Mouse (Mus musculus): ENCODE results near the gene Il34. TPM values are rescaled to one million over a fixed set of nuclear protein-coding genes. Genes with fewer than 3 reads are reported as not detected.

Il34 gene
- polyA plus RNA-seq, 1 experiment from 2014 or later, result 6.5 TPM

GRCm38 (mm10) chr8:110722414-110723011 lies 83.2 kb downstream of the Il34 start:
- 28% methylated on average over 11 of the region's 11 CpGs for WGBS

GRCm38 (mm10) chr8:110721606-110722413 lies 83.9 kb downstream of the Il34 start:
- Histone ChIP-seq H3K9me3 (ENCODE audit: control insufficient read depth, low read length) (no peaks in the 10 kb centered on the region), H3K9ac (ENCODE audit: low read length) (peak overlapping the region; percentile 97), H3K4me3 (ENCODE audit: low read length) (peak overlapping the region; percentile 85), H3K27me3 (ENCODE audit: control insufficient read depth, insufficient read depth, low read depth, low read length) (no peaks in the 10 kb centered on the region), H3K4me1 (replicated peaks; ENCODE audit: control insufficient read depth, insufficient read depth, low read length) (peaks cover 83% of the 10 kb centered on the region), H3K27ac (ENCODE audit: low read length) (peak overlapping the region; percentile 98), H3K36me3 (ENCODE audit: control insufficient read depth, insufficient read depth, low read length) (no peaks in the 10 kb centered on the region), H3K4me2 (ENCODE audit: low read depth, low read length) (peak overlapping the region; percentile 90)
- peak; percentile 45 for ATAC-seq (ENCODE audit: low read depth)
- WGBS, result 0% methylated on average over 50 of the region's 59 CpGs

More at GRCm38 (mm10) chr8:110722414-110723011, 83.2 kb downstream of the Il34 start:
- Histone ChIP-seq H3K4me3 (ENCODE audit: low read length) (peak overlapping the region; percentile 85), H3K27me3 (ENCODE audit: control insufficient read depth, insufficient read depth, low read depth, low read length) (no peaks in the 10 kb centered on the region), H3K36me3 (ENCODE audit: control insufficient read depth, insufficient read depth, low read length) (peaks cover 5% of the 10 kb centered on the region), H3K27ac (ENCODE audit: low read length) (peak overlapping the region; percentile 65), H3K4me1 (replicated peaks; ENCODE audit: control insufficient read depth, insufficient read depth, low read length) (peaks cover 76% of the 10 kb centered on the region), H3K9ac (ENCODE audit: low read length) (peak overlapping the region; percentile 97), H3K4me2 (ENCODE audit: low read depth, low read length) (peak overlapping the region; percentile 90), H3K9me3 (ENCODE audit: control insufficient read depth, low read length) (no peaks in the 10 kb centered on the region)
- ATAC-seq (ENCODE audit: low read depth), result no peak

GRCm38 (mm10) chr8:110720685-110721598 lies 84.8 kb downstream of the Il34 start, which contains the start of gene Mtss1l:
Gene Mtss1l (plus strand): TSS chr8:110721476.
- H3K4me1 ChIP-seq (replicated peaks; ENCODE audit: control insufficient read depth, insufficient read depth, low read length), result peaks cover 87% of the 10 kb centered on the region
- WGBS, result 4% methylated on average over 56 of the region's 75 CpGs
- ATAC-seq (ENCODE audit: low read depth), result peak; percentile 83
- H3K4me2 ChIP-seq (ENCODE audit: low read depth, low read length), result peak within 1 kb of the TSS; percentile 90
- no peaks in the 10 kb centered on the region for H3K36me3 ChIP-seq (ENCODE audit: control insufficient read depth, insufficient read depth, low read length)
- peak within 1 kb of the TSS; percentile 85 for H3K4me3 ChIP-seq (ENCODE audit: low read length)
- no peaks in the 10 kb centered on the region for H3K9me3 ChIP-seq (ENCODE audit: control insufficient read depth, low read length)
- H3K9ac ChIP-seq (ENCODE audit: low read length), result peak within 1 kb of the TSS; percentile 97
- H3K27me3 ChIP-seq (ENCODE audit: control insufficient read depth, insufficient read depth, low read depth, low read length), result no peaks in the 10 kb centered on the region
- peak within 1 kb of the TSS; percentile 98 for H3K27ac ChIP-seq (ENCODE audit: low read length)

GRCm38 (mm10) chr8:110719898-110720653 lies 85.6 kb downstream of the Il34 start:
- WGBS, result 54% methylated on average over 6 of the region's 6 CpGs
- no peaks in the 10 kb centered on the region for H3K9me3 ChIP-seq (ENCODE audit: control insufficient read depth, low read length)
- H3K4me2 ChIP-seq (ENCODE audit: low read depth, low read length), result peak overlapping the region; percentile 90
- no peaks in the 10 kb centered on the region for H3K36me3 ChIP-seq (ENCODE audit: control insufficient read depth, insufficient read depth, low read length)
- peak overlapping the region; percentile 51; the same call in 1 of the 2 replicates for H3K9ac ChIP-seq (ENCODE audit: low read length)
- ATAC-seq (ENCODE audit: low read depth), result no peak
- no peaks in the 10 kb centered on the region for H3K27me3 ChIP-seq (ENCODE audit: control insufficient read depth, insufficient read depth, low read depth, low read length)
- peaks cover 82% of the 10 kb centered on the region for H3K4me1 ChIP-seq (replicated peaks; ENCODE audit: control insufficient read depth, insufficient read depth, low read length)
- H3K27ac ChIP-seq (ENCODE audit: low read length), result peak overlapping the region; percentile 98
- H3K4me3 ChIP-seq (ENCODE audit: low read length), result no peak overlapping the region

- Histone ChIP-seq H3K36me3 (ENCODE audit: control insufficient read depth, insufficient read depth, low read length) (no peaks in the 10 kb centered on the region), H3K4me1 (replicated peaks; ENCODE audit: control insufficient read depth, insufficient read depth, low read length) (peaks cover 73% of the 10 kb centered on the region), H3K4me3 (ENCODE audit: low read length) (no peak overlapping the region), H3K9ac (ENCODE audit: low read length) (peak overlapping the region; percentile 49; the same call in 1 of the 2 replicates), H3K4me2 (ENCODE audit: low read depth, low read length) (peak overlapping the region; percentile 29; the same call in 1 of the 2 replicates), H3K27ac (ENCODE audit: low read length) (peak overlapping the region; percentile 98), H3K27me3 (ENCODE audit: control insufficient read depth, insufficient read depth, low read depth, low read length) (no peaks in the 10 kb centered on the region), H3K9me3 (ENCODE audit: control insufficient read depth, low read length) (no peaks in the 10 kb centered on the region)
- ATAC-seq (ENCODE audit: low read depth), result peak; percentile 74
- 30% methylated on average over 12 of the region's 12 CpGs for WGBS
These were observed 86.6 kb downstream of the Il34 start for GRCm38 (mm10) chr8:110718969-110719670.

- peaks cover 67% of the 10 kb centered on the region for H3K4me1 ChIP-seq (replicated peaks; ENCODE audit: control insufficient read depth, insufficient read depth, low read length)
These were observed 87.3 kb downstream of the Il34 start for GRCm38 (mm10) chr8:110718209-110718968.

GRCm38 (mm10) chr8:110717131-110717530 lies 88.6 kb downstream of the Il34 start:
- H3K9me3 ChIP-seq (ENCODE audit: control insufficient read depth, low read length), result no peaks in the 10 kb centered on the region
- peaks cover 66% of the 10 kb centered on the region for H3K4me1 ChIP-seq (replicated peaks; ENCODE audit: control insufficient read depth, insufficient read depth, low read length)
- peak; percentile 3; the same call in 1 of the 2 replicates for ATAC-seq (ENCODE audit: low read depth)
- H3K27me3 ChIP-seq (ENCODE audit: control insufficient read depth, insufficient read depth, low read depth, low read length), result no peaks in the 10 kb centered on the region
- no peak overlapping the region for H3K4me2 ChIP-seq (ENCODE audit: low read depth, low read length)
- 36% methylated on average over 7 of the region's 7 CpGs for WGBS
- peak overlapping the region; percentile 98 for H3K27ac ChIP-seq (ENCODE audit: low read length)
- H3K36me3 ChIP-seq (ENCODE audit: control insufficient read depth, insufficient read depth, low read length), result no peaks in the 10 kb centered on the region
- H3K4me3 ChIP-seq (ENCODE audit: low read length), result no peak overlapping the region
- peak overlapping the region; percentile 55; the same call in 1 of the 2 replicates for H3K9ac ChIP-seq (ENCODE audit: low read length)

More at GRCm38 (mm10) chr8:110718209-110718968, 87.3 kb downstream of the Il34 start:
- ATAC-seq (ENCODE audit: low read depth), result no peak
- Histone ChIP-seq H3K9me3 (ENCODE audit: control insufficient read depth, low read length) (no peaks in the 10 kb centered on the region), H3K27me3 (ENCODE audit: control insufficient read depth, insufficient read depth, low read depth, low read length) (no peaks in the 10 kb centered on the region), H3K4me3 (ENCODE audit: low read length) (no peak overlapping the region), H3K9ac (ENCODE audit: low read length) (peak overlapping the region; percentile 45; the same call in 1 of the 2 replicates), H3K27ac (ENCODE audit: low read length) (peak overlapping the region; percentile 98), H3K4me2 (ENCODE audit: low read depth, low read length) (no peak overlapping the region), H3K36me3 (ENCODE audit: control insufficient read depth, insufficient read depth, low read length) (no peaks in the 10 kb centered on the region)
- WGBS, result 75% methylated on average over 8 of the region's 8 CpGs
